Mouse (Mus musculus) erythroblast, embryonic 14.5 days (primary cell): Measurements from ENCODE around the gene Gm6509. TPM values are rescaled to one million over a fixed set of nuclear protein-coding genes. Genes with fewer than 3 reads are reported as not detected.
"Not testable (repeated sequence)": the region's sequence is repeated elsewhere in the genome, so short reads cannot be mapped to it uniquely, and the experiment has no call there.

Experiments
- H3K27me3 ChIP-seq: 2 replicates; pipeline ENCODE4 v1.6.1; 2012; ENCODE audit warnings: inconsistent platforms; ENCODE audit not compliant: control insufficient read depth
- H3K36me3 ChIP-seq: 2 replicates; pipeline ENCODE4 v1.6.1; 2012; ENCODE audit warnings: mild to moderate bottlenecking, inconsistent platforms; ENCODE audit not compliant: control insufficient read depth
- H3K4me1 ChIP-seq: 2 replicates; pipeline ENCODE4 v1.6.1; 2012; ENCODE audit warnings: inconsistent platforms; ENCODE audit not compliant: control insufficient read depth
- H3K4me3 ChIP-seq: replicated peaks from 2 replicates; pipeline ENCODE3; 2012; ENCODE audit warnings: moderate library complexity, mild to moderate bottlenecking, inconsistent platforms
- H3K9me3 ChIP-seq: 2 replicates; pipeline ENCODE4 v1.6.1; 2012; ENCODE audit warnings: low read length, inconsistent platforms, mixed read lengths; ENCODE audit not compliant: control insufficient read depth
- polyA plus RNA-seq: library from polyadenylated mRNA; stranded (reverse); fragments of >175 nt; gene quantifications from 2 replicates; pipeline ENCODE4 v1.2.3, GENCODE M21; 2012

The Gm6509 gene
- not detected in 2 replicates for polyA plus RNA-seq

DNA sequence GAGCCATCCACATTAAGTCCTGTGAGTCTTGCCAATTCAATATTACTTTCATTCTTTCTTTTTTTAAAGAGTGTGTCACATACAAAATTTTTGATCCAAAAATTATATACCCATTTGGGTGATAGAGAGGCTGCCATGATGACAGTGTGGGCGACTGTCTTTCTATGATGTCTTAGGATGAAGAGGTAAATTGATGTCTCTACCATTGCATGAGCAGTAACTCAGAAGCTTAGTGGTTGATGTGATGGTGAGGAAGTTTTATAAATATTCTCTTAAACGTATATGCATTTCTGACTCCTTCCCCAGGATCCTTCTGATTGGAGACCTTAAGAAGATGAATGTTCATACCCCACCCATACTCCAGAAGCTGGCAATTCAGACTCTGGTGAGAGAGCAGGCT, at the start of gene Gm6509:
Gene Gm6509, plus strand, starts transcription at position 301 of the 400 bp plus-strand sequence.
- not testable (repeated sequence) for H3K4me1 ChIP-seq, H3K27me3 ChIP-seq, H3K36me3 ChIP-seq, H3K9me3 ChIP-seq, H3K4me3 ChIP-seq

DNA sequence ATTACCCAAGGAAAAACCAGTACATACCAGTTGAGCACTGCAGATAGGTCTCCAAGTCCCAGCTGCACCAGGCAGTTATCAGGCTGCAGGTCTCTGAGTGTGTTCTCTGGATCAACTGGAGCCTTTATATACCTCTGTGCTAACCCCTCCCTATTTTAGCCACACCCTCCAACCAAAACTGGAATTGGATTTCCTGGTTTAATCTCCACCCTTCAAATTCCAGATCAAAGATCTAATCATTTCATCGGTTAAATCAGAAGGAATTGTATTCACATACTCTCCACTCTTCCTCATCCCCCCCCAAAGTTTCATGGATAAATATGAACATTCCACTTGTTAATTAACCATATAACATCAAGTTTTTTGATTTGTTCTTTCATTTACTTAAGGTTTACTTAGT, 7.5 kb upstream of the Gm6509 start, which contains the start of gene Gm3147:
Gene Gm3147, minus strand, starts transcription at position 101 of the 400 bp plus-strand sequence.
- not testable (repeated sequence) for H3K27me3 ChIP-seq, H3K36me3 ChIP-seq, H3K4me3 ChIP-seq, H3K9me3 ChIP-seq, H3K4me1 ChIP-seq

DNA sequence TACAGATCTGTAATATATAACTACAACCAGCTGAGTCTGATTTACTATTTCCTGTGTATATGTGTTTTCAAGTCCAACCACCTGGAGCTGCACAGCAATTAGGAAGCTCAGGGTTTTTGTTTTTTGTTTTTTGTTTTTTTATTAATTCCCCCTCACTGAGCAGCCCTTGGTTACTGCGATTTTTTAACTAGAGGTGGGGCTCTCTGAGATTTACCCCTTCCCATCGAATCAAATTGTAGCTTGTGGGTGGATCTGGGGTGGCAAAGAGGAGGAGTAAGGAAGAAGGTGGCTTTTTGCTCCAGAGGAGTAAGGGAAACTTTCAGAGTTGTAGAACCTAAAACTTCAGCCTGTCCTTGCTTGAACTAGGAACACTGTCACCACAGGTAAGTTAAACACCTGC, 24.3 kb downstream of the Gm6509 start, which contains the start of gene Gm6205:
Gene Gm6205, plus strand, starts transcription at position 301 of the 400 bp plus-strand sequence.
- H3K4me1 ChIP-seq, H3K9me3 ChIP-seq, H3K36me3 ChIP-seq, H3K27me3 ChIP-seq, H3K4me3 ChIP-seq: not testable (repeated sequence)

Other genes with a start within 250 kb of the Gm6509 start
- gene Gm7682, start 178.2 kb upstream of the Gm6509 start, polyA plus RNA-seq: not detected in 2 replicates
- not detected in 2 replicates for gene Gm3139, start 97.7 kb upstream of the Gm6509 start, polyA plus RNA-seq
- gene Gm3147, start 7.6 kb upstream of the Gm6509 start, polyA plus RNA-seq: not detected in 2 replicates
- gene Gm6205, start 24.4 kb downstream of the Gm6509 start, polyA plus RNA-seq: not detected in 2 replicates
- gene Gm3183, start 241.5 kb downstream of the Gm6509 start, polyA plus RNA-seq: not detected in 2 replicates